Mouse (Mus musculus): ENCODE measurements around the gene Nrxn1.

The Nrxn1 gene

DNA sequence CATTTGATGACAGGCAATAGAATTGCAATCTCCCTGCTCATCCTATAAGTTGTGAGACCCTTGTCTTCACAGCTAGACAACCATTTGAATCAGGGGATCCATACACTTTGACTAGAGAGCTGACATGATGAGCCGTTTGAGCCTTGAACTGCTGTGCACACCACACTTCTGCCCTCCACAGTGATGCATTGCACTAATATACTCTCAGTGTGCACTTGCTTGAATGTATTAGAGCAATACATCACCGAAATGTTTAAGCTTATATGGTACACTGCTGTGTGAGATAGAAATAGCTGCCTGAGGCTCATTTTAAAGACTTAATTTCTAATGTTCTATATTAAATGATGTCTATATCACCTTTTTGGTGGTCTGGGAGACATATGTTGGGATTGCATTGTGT, 430.6 kb downstream of the Nrxn1 start:
- DNase-seq (ENCODE audit: low read depth, low spot score) = no peak

DNA sequence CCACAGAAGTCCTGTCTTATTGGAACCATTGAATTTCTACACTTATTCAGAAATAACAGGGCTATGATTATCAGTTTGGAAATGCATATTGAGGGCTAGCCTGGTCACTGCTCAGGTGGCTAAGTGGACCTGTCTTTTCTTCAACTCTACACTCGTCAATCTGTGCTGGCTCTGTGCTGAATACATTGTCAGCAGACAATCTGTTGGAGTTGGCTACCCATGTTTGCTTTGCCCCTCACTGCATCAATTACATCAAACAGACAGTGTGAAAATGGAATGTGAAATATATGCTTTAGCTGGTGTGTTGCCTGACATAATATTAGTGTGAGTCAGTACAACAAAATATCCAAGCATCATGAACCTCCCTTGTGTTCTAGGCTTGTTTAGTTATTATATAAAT, 438.4 kb downstream of the Nrxn1 start:
- DNase-seq (ENCODE audit: low read depth, low spot score) = no peak

GRCm38 (mm10) chr17:90653347-90653746, 439.5 kb downstream of the Nrxn1 start:
- DNase-seq (ENCODE audit: low read depth, low spot score) = no peak

- no peak for DNase-seq (ENCODE audit: low read depth, low spot score)
Observed at GRCm38 (mm10) chr17:90650279-90650678, 442.6 kb downstream of the Nrxn1 start.

GRCm38 (mm10) chr17:90638970-90639524, 453.8 kb downstream of the Nrxn1 start:
- DNase-seq (ENCODE audit: low read depth, low spot score) = no peak

GRCm38 (mm10) chr17:90638183-90638727, 454.6 kb downstream of the Nrxn1 start:
- no peak for DNase-seq (ENCODE audit: low read depth, low spot score)

- DNase-seq (ENCODE audit: low read depth, low spot score) = peak; percentile 69
Observed at GRCm38 (mm10) chr17:90631371-90631770, 461.5 kb downstream of the Nrxn1 start.

DNA sequence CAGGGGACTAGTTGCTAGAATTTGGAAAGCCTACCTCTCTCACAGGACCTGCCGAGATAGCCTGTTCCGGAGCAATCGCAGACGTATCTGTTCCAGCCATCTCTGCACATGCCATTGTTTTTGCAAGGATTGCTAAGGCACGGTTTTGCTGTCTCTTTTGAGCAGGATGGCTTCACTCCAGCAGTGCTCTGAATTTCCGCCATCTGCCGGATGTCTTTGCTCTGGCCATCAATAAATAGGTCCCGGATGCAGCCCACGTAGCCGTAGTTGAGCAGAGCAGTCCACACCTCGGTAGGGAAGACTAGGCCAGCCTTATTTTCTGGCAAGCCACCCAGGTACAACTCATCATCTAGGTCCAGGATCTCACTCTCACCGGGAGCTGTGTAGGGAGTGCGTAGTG, 463.0 kb downstream of the Nrxn1 start:
- DNase-seq (ENCODE audit: low read depth, low spot score) = peak; percentile 14

GRCm38 (mm10) chr17:90628469-90628868, 464.4 kb downstream of the Nrxn1 start:
- DNase-seq (ENCODE audit: low read depth, low spot score) = no peak

DNA sequence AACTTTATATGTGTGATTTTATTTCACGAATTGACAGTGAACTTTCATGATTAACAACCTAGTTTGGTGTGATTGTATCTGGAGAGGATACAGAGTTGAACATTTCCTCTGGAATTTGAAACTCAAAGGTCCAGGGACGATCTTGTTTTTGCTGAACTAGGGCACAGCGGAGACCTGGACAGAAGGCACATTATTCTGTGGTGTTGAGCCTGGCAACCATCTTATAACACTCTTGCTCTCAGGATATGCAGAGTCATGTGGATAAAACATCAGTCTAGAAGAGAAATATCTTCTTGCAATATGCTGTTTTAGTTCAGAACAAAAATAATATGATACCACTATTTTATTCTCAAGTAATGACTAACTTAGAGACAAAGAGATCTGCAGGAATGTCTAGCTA, 464.9 kb downstream of the Nrxn1 start:
- no peak for DNase-seq (ENCODE audit: low read depth, low spot score)

GRCm38 (mm10) chr17:90627395-90627794, 465.5 kb downstream of the Nrxn1 start:
- DNase-seq (ENCODE audit: low read depth, low spot score) = no peak

DNA sequence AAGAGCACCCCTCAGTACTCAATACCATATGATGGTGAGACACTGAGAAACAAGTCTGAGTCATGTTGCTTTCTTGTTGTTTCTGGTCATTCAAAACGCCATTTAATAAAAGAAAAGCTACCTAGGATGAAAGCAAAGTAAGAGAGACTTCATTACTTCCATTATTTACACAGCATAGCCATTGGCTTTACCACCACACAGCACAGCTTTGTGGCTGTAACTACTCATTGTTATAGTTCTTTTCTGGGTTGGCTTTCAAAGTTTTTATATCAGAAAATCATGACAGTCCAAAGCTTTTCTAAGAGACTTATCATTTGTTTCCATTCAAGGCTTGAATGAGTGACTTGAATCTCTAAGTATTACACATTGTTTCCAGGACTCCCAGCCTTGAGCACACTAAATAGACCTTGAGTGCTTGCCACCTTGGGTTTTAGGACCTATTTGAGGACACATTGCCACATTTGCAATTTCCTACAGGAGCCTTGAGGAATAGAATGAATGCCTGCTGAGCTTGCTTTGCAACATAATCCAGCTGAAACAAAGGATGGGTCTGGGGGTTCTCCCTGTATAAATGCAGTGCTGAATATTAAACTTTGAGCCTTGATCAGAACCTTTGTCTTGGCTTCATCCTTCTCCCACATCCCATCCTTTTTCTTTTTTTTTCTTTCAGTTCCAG, 468.1 kb downstream of the Nrxn1 start:
- peak; percentile 41 for DNase-seq (ENCODE audit: low read depth, low spot score)

DNA sequence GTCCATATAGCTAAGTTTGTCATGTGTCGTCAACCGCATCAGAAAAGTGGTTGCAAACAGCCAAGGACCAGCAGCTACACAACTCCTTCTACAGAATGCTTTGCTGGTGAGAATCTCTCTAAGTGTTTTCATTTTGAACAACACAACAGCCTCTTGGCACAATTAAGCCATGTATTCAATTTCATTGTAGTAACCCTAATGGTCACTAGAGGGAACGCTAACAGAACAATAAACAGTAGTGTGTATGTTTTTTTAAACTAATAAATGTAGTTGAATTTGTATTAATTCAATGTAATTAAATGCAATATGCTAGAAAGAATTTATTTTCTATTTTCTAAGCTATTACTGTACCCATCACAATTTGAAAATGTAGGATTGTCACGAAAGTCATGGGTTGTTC, 471.0 kb downstream of the Nrxn1 start:
- no peak for DNase-seq (ENCODE audit: low read depth, low spot score)

DNA sequence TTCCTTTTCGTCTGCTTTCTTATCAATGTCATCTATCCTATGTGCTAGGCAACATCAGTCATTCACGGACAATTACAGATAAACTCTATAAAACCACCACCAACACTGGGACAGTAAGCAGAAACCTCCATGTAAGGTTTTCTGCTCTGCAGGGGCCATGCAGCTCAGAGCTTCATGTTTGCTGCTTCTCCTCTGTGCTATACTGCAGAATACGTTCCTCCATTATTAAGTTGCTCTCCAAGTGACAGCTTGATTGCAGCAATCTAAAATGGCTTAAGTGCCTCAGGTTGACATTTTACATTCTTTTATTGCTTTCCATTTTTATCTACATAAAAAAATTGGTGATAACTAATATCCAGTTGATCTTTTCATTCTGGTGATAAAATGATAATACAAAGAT, 477.9 kb downstream of the Nrxn1 start:
- no peak for DNase-seq (ENCODE audit: low read depth, low spot score)

DNA sequence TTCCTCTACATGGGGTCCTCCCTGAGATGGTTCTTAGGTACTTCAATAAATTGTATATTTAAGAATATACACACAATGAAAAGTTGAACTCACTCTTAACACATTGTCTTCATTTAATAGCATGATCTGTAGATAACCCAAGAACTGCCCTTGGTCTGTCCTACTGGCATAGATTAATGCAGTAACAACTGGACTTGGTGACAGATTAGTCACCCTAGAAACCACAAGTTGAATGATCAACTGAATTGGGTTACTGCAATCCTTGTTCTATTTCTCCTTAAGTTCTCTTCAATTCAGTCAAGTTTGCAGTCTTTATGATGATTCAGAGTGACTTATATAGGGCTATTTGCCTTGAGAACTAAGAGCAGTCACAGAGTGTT, 485.5 kb downstream of the Nrxn1 start:
- DNase-seq (ENCODE audit: low read depth, low spot score) = no peak

DNA sequence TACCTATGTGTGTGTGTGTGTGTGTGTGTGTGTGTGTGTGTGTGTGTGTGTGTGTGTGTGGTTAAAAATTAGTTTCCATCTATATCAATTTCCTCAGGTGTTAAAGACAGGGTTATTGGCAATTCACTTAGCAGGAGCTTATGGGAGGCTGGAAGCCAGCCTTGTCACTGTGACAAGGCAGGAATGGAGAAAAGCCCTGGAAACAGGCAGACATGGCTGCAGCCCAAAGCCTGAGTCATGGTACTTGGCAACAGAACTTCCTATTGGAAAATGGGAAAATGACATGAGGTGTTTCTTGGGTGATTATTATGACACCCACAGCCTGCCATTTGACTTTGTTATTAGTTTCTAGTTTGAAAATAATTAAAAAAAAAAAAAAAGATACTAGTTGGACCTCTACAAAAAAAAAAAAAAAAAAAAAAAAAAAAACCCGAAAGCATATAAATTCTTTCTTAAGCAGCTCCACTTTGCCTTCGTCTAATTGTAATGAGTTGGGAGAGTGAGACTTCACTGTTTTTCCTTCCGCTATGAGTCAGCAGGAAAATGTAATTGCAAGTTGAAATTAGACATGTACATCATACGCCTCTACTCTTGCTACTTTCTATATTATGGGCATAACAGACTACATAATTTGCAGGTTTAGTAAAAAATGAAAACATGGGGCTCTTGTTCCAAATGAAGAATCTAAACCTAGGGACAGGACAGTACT, 486.0 kb downstream of the Nrxn1 start:
- no peak for DNase-seq (ENCODE audit: low read depth, low spot score)

GRCm38 (mm10) chr17:90599570-90600524, 493.0 kb downstream of the Nrxn1 start:
- DNase-seq (ENCODE audit: low read depth, low spot score) = no peak

- DNase-seq (ENCODE audit: low read depth, low spot score) = no peak
Observed at GRCm38 (mm10) chr17:90594798-90595533, 497.9 kb downstream of the Nrxn1 start.

GRCm38 (mm10) chr17:90586891-90587290, 506.0 kb downstream of the Nrxn1 start:
- no peak for DNase-seq (ENCODE audit: low read depth, low spot score)

- peak; percentile 84 for DNase-seq (ENCODE audit: low read depth, low spot score)
Observed at GRCm38 (mm10) chr17:90584666-90585195, 508.1 kb downstream of the Nrxn1 start.

All from ZHBTc4 (cell line).